Mouse (Mus musculus) heart, postnatal 0 days (tissue): ENCODE results near the gene Tgm5. TPM values are rescaled to one million over a fixed set of nuclear protein-coding genes. Genes with fewer than 3 reads are reported as not detected.
"Not testable (repeated sequence)": the region's sequence is repeated elsewhere in the genome, so short reads cannot be mapped to it uniquely, and the experiment has no call there.

Source experiments
- ATAC-seq: fragments of 200-750 bp; cut with Nextera tagmentation; 2 replicates; pipeline ENCODE4 v1.8.0; 2017; ENCODE audit warnings: low read depth, moderate number of reproducible peaks, moderate library complexity; ENCODE audit not compliant: insufficient read depth
- DNase-seq: peaks from one replicate; pipeline ENCODE4 v3.0.0-alpha.2; 2016; ENCODE audit warnings: low spot score
- H3K27ac ChIP-seq: fragments of 300-500 bp; sonication (generic); 2 replicates; pipeline ENCODE4 v1.5.1; 2014; ENCODE audit warnings: low read depth, mild to moderate bottlenecking
- H3K27me3 ChIP-seq: fragments of 300-500 bp; sonication (generic); 2 replicates; pipeline ENCODE4 v1.6.1; 2014; ENCODE audit warnings: low read length, mixed read lengths; ENCODE audit not compliant: control insufficient read depth, insufficient read depth
- H3K36me3 ChIP-seq: fragments of 300-500 bp; sonication (generic); replicated peaks from 2 replicates; pipeline ENCODE4 v1.6.1; 2014; ENCODE audit warnings: low read length, mixed read lengths; ENCODE audit not compliant: control insufficient read depth, insufficient read depth
- H3K4me1 ChIP-seq: fragments of 300-500 bp; sonication (generic); 2 replicates; pipeline ENCODE4 v1.6.1; 2014; ENCODE audit warnings: antibody characterized with exemption; ENCODE audit not compliant: control insufficient read depth, insufficient read depth
- H3K4me2 ChIP-seq: fragments of 300-500 bp; sonication (generic); 2 replicates; pipeline ENCODE4 v1.6.1; 2014; ENCODE audit warnings: low read depth, mild to moderate bottlenecking, low read length, moderate library complexity
- H3K4me3 ChIP-seq: fragments of 300-500 bp; sonication (generic); 2 replicates; pipeline ENCODE4 v1.5.1; 2014; ENCODE audit warnings: low read depth, low read length
- H3K9ac ChIP-seq: fragments of 300-500 bp; sonication (generic); replicated peaks from 2 replicates; pipeline ENCODE4 v1.6.1; 2014; ENCODE audit warnings: low read depth, low read length, mixed read lengths
- H3K9me3 ChIP-seq: fragments of 300-500 bp; sonication (generic); replicated peaks from 2 replicates; pipeline ENCODE4 v1.6.1; 2016; ENCODE audit warnings: low read length; ENCODE audit not compliant: control insufficient read depth
- CTCF ChIP-seq: IDR thresholded peaks from 2 replicates; pipeline ENCODE4 v1.5.1; 2016; ENCODE audit warnings: antibody characterized with exemption, control low read depth, low read depth
- EP300 ChIP-seq: IDR thresholded peaks from 2 replicates; pipeline ENCODE4 v1.6.1; 2016; ENCODE audit warnings: antibody characterized with exemption, low read depth
- WGBS: fragments of 180-500 bp; shearing (Covaris S2); extraction: QIAGEN DNeasy Blood & Tissue Kit; methylation state at CpG from one replicate; pipeline ENCODE4 v1.1.7; 2014; 5-methylcytosine and 5-hydroxymethylcytosine counted together
- polyA plus RNA-seq: library from polyadenylated mRNA; unstranded; fragments of >200 nt; fragmentation: Nextera tagmentation; extraction: Ambion mirVana; gene quantifications from 2 replicates; pipeline ENCODE4 v1.2.1, GENCODE M21; 2015
- total RNA-seq: library from RNA; depleted of rRNA; stranded (reverse); fragments of >200 nt; gene quantifications from 2 replicates; pipeline ENCODE4 v1.2.3, GENCODE M21; 2014; ENCODE audit warnings: low replicate concordance

The Tgm5 gene
- total and polyA plus RNA-seq, 2 experiments from 2014 or later = not detected

- Histone ChIP-seq H3K9ac (no peak overlapping the region), H3K36me3 (no peaks in the 10 kb centered on the region), H3K4me3 (no peak overlapping the region), H3K4me2 (no peak overlapping the region), H3K27ac (no peak overlapping the region), H3K27me3 (no peaks in the 10 kb centered on the region), H3K4me1 (no peaks in the 10 kb centered on the region), H3K9me3 (no peaks in the 10 kb centered on the region)
- WGBS = 35% methylated on average over 5 of the region's 5 CpGs
- peak; percentile 70 for TF ChIP-seq CTCF
- TF ChIP-seq EP300 = no peak
- ATAC-seq = no peak
- DNase-seq = peak; percentile 18
These were observed 44.5 kb downstream of the Tgm5 start for GRCm38 (mm10) chr2:121041098-121041497.

DNA sequence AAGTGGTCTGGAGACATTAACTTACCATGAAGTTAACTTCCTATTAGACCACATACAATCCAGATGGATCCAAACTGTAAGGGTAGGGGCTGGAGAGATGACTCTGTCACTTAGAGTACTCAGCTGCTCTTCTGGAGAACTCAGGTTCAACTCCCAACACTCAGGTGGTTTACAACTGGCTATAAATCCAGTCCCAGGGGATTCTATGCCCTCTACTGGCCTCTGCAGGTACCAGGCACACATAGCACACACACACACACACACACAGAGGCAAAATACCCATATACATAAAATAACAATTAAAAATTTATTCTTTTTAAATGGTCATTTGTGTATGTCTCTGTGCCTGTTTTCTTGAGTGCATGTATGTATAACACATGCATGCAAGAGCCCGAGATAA is 46.3 kb downstream of the Tgm5 start:
- H3K9me3 ChIP-seq = no peaks in the 10 kb centered on the region
- no peak for TF ChIP-seq CTCF
- no peak for TF ChIP-seq EP300
- no peak overlapping the region for H3K27ac ChIP-seq
- WGBS = 90% methylated on average over 1 of the region's 1 CpGs
- no peaks in the 10 kb centered on the region for H3K36me3 ChIP-seq
- ATAC-seq (no peak), DNase-seq (no peak)
- H3K9ac ChIP-seq = no peak overlapping the region
- no peak overlapping the region for H3K4me3 ChIP-seq
- H3K27me3 ChIP-seq = no peaks in the 10 kb centered on the region
- H3K4me2 ChIP-seq = no peak overlapping the region
- no peaks in the 10 kb centered on the region for H3K4me1 ChIP-seq

- H3K4me2 ChIP-seq, H3K36me3 ChIP-seq, H3K27ac ChIP-seq, H3K9me3 ChIP-seq, H3K4me1 ChIP-seq, H3K9ac ChIP-seq, ATAC-seq, H3K4me3 ChIP-seq, DNase-seq, H3K27me3 ChIP-seq: not testable (repeated sequence)
- 81% methylated on average over 1 of the region's 1 CpGs for WGBS
These were observed 46.8 kb downstream of the Tgm5 start for GRCm38 (mm10) chr2:121038851-121039250.

GRCm38 (mm10) chr2:121036733-121037341 is 48.8 kb downstream of the Tgm5 start, which contains the start of gene Epb42:
Epb42 (minus strand) TSS chr2:121037072.
- Histone ChIP-seq H3K4me2 (no peak within 1 kb of the TSS), H3K9ac (no peak within 1 kb of the TSS), H3K4me1 (no peaks in the 10 kb centered on the region), H3K27ac (no peak within 1 kb of the TSS), H3K36me3 (no peaks in the 10 kb centered on the region), H3K9me3 (no peaks in the 10 kb centered on the region), H3K27me3 (no peaks in the 10 kb centered on the region), H3K4me3 (no peak within 1 kb of the TSS)
- DNase-seq (no peak), ATAC-seq (no peak)
- 45% methylated on average over 5 of the region's 5 CpGs for WGBS
- TF ChIP-seq EP300 (no peak), CTCF (no peak)

GRCm38 (mm10) chr2:121022918-121023317 is 62.7 kb downstream of the Tgm5 start:
- 49% methylated on average over 5 of the region's 5 CpGs for WGBS
- Histone ChIP-seq H3K4me2 (no peak overlapping the region), H3K4me1 (no peaks in the 10 kb centered on the region), H3K27ac (no peak overlapping the region), H3K36me3 (no peaks in the 10 kb centered on the region; the same call in 1 of the 2 replicates), H3K9ac (no peak overlapping the region), H3K4me3 (no peak overlapping the region), H3K27me3 (no peaks in the 10 kb centered on the region), H3K9me3 (no peaks in the 10 kb centered on the region)
- ATAC-seq (no peak), DNase-seq (no peak)
- no peak for TF ChIP-seq CTCF
- no peak for TF ChIP-seq EP300

GRCm38 (mm10) chr2:121017151-121017550 is 68.5 kb downstream of the Tgm5 start:
- WGBS = 39% methylated on average over 1 of the region's 1 CpGs
- TF ChIP-seq CTCF (no peak), EP300 (no peak)
- ATAC-seq (no peak), DNase-seq (peak; percentile 13)
- H3K9me3 ChIP-seq = no peaks in the 10 kb centered on the region
- peaks cover 23% of the 10 kb centered on the region for H3K36me3 ChIP-seq
- no peak overlapping the region for H3K4me3 ChIP-seq
- no peak overlapping the region for H3K9ac ChIP-seq
- no peaks in the 10 kb centered on the region for H3K4me1 ChIP-seq
- no peak overlapping the region for H3K27ac ChIP-seq
- H3K4me2 ChIP-seq = no peak overlapping the region
- H3K27me3 ChIP-seq = no peaks in the 10 kb centered on the region
